Mouse (Mus musculus): ENCODE results near the gene Tcf21.

DNA sequence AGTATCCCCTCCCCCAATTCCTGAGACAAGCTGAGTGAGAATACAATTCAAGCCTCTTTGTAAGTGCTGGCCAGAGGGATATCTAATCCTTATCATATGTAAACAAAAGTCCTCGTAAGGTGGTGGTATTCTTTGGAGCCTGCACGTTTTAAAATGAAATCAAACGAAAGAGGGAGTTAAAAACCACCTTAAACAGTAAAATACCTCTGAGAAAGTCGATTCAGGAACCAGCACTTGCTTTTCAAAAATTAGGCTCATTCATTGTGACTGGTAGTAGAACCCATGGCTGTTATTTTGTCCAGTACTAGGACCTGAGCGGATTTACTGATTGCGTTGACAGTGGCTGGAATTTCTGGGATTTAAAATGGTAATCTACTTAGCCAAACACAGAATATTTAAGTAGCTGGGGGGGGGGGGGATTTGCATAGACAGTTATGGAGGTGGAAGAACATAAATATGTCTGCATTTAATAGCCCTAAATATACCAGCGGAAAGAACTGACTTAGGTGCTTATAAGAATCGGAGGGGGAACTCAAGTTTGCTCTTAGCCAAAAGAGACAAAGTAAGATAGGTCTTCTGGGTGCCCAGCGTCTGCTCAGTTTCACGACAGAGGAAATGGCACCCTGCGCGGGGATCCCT lies 1.3 kb downstream of the Tcf21 start:
- no peak for TF ChIP-seq CTCF (IDR thresholded peaks at IDR 0.05; ENCODE audit: insufficient read depth, low read depth, low read length)
- TF ChIP-seq POLR2A (IDR thresholded peaks at IDR 0.05; ENCODE audit: insufficient read depth, low read depth, low read length): no peak
